Mouse (Mus musculus) heart, embryonic 12.5 days (tissue): ENCODE measurements around the gene Slc25a10. TPM values are rescaled to one million over a fixed set of nuclear protein-coding genes. Genes with fewer than 3 reads are reported as not detected.
"Not testable (repeated sequence)": the region's sequence is repeated elsewhere in the genome, so short reads cannot be mapped to it uniquely, and the experiment has no call there.

Source experiments
- ATAC-seq: fragments of 200-750 bp; cut with Nextera tagmentation; 2 replicates; pipeline ENCODE4 v1.8.0; 2017; ENCODE audit warnings: moderate TSS enrichment, moderate library complexity; ENCODE audit not compliant: insufficient number of reproducible peaks, low FRiP score
- H3K27ac ChIP-seq: fragments of 300-500 bp; sonication (generic); 2 replicates; pipeline ENCODE4 v1.5.1; 2016; ENCODE audit warnings: mild to moderate bottlenecking, moderate library complexity; ENCODE audit not compliant: poor library complexity, severe bottlenecking
- H3K27me3 ChIP-seq: fragments of 300-500 bp; sonication (generic); replicated peaks from 2 replicates; pipeline ENCODE4 v1.6.1; 2016; ENCODE audit warnings: mild to moderate bottlenecking, moderate library complexity
- H3K36me3 ChIP-seq: fragments of 300-500 bp; sonication (generic); 2 replicates; pipeline ENCODE4 v1.6.1; 2016; ENCODE audit warnings: mild to moderate bottlenecking, moderate library complexity
- H3K4me1 ChIP-seq: fragments of 300-500 bp; sonication (generic); replicated peaks from 2 replicates; pipeline ENCODE4 v1.6.1; 2016; ENCODE audit warnings: mild to moderate bottlenecking
- H3K4me2 ChIP-seq: fragments of 300-500 bp; sonication (generic); 2 replicates; pipeline ENCODE4 v1.6.1; 2016; ENCODE audit warnings: mild to moderate bottlenecking, moderate library complexity
- H3K4me3 ChIP-seq: fragments of 300-500 bp; sonication (generic); 2 replicates; pipeline ENCODE4 v1.5.1; 2016; ENCODE audit warnings: mild to moderate bottlenecking
- H3K9ac ChIP-seq: fragments of 300-500 bp; sonication (generic); 2 replicates; pipeline ENCODE4 v1.6.1; 2016; ENCODE audit warnings: mild to moderate bottlenecking, moderate library complexity
- H3K9me3 ChIP-seq: fragments of 300-500 bp; sonication (generic); replicated peaks from 2 replicates; pipeline ENCODE4 v1.6.1; 2016; ENCODE audit warnings: mild to moderate bottlenecking, moderate library complexity
- WGBS: fragments of 180-500 bp; shearing (Covaris S2); methylation state at CpG from one replicate; pipeline ENCODE4 v1.1.7; 2016; 5-methylcytosine and 5-hydroxymethylcytosine counted together
- polyA plus RNA-seq: library from polyadenylated mRNA; unstranded; fragments of >200 nt; fragmentation: Nextera tagmentation; extraction: Ambion mirVana; gene quantifications from 2 replicates; pipeline ENCODE4 v1.2.1, GENCODE M21; 2016

Slc25a10 gene
- polyA plus RNA-seq, 1 experiment from 2014 or later = 46.2 TPM

DNA sequence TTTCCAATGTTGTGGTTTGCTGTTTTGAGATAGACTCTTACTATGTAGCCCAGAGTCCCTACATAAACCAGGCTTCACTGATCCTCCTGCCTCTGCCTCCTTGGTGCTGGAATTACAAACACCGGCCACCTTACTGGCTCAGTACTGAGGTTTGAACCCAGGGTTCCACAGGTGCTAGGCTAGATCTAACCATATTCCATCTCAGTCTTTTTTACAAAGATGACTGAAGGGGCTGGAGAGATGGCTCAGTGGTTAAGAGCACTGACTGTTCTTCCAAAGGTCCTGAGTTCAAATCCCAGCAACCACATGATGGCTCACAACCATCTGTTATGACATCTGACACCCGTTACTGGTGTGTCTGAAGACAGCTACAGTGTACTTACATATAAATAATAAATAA, 22.6 kb downstream of the Slc25a10 start:
- not testable (repeated sequence) for ATAC-seq, H3K4me3 ChIP-seq, H3K27ac ChIP-seq, H3K9ac ChIP-seq, H3K4me2 ChIP-seq, H3K9me3 ChIP-seq, H3K36me3 ChIP-seq, H3K27me3 ChIP-seq
- WGBS = 86% methylated on average over 2 of the region's 2 CpGs
- peaks cover 23% of the 10 kb centered on the region for H3K4me1 ChIP-seq

DNA sequence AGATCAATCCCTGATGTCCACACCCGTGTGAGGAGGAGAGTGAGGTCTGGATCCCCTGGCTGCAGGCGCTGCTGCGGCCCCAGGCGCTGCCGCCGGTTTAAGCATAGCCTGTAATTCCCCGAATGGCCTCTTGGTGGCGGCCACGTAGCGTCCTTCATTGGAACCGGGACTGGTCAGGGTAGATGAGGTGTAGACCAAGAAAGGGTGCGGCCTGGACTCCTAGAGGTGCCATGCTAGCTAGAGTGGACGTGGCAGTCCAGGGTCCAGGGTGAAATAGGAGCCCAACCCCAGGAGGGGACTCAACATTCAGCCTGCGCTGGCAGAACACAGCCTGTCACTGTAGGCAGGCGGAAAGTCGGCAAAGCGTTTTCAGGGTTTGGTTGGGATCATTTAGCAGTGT, 24.0 kb downstream of the Slc25a10 start:
- H3K9ac ChIP-seq = no peak overlapping the region
- H3K4me1 ChIP-seq = peaks cover 25% of the 10 kb centered on the region
- no peaks in the 10 kb centered on the region for H3K9me3 ChIP-seq
- 17% methylated on average over 17 of the region's 17 CpGs for WGBS
- no peaks in the 10 kb centered on the region for H3K36me3 ChIP-seq
- H3K27ac ChIP-seq = no peak overlapping the region
- H3K4me2 ChIP-seq = no peak overlapping the region
- H3K27me3 ChIP-seq = no peaks in the 10 kb centered on the region
- peak; percentile 59 for ATAC-seq
- H3K4me3 ChIP-seq = no peak overlapping the region

DNA sequence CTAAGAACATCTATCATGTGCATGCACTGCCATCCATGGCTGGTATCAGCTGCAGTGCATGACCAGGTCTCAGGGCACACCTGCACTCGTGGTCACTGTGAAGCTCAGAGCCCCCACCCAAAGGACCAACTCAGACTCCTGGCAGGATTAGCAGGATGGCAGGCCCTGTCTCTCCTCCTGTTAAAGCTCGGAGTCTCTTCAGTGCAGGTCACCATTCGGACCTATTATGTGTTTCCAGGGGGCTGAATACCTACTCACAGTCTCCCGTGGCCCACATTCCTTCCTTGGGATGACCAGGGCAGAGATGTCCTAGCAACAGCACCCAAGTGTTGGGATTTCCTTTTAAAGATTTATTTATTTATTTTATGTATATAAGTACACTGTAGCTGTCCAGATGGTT, 25.5 kb downstream of the Slc25a10 start:
- Histone ChIP-seq H3K4me3 (no peak overlapping the region), H3K27ac (no peak overlapping the region), H3K9ac (no peak overlapping the region), H3K4me2 (no peak overlapping the region), H3K4me1 (peaks cover 30% of the 10 kb centered on the region), H3K36me3 (no peaks in the 10 kb centered on the region), H3K9me3 (no peaks in the 10 kb centered on the region), H3K27me3 (no peaks in the 10 kb centered on the region)
- WGBS = 74% methylated on average over 4 of the region's 4 CpGs
- no peak for ATAC-seq

DNA sequence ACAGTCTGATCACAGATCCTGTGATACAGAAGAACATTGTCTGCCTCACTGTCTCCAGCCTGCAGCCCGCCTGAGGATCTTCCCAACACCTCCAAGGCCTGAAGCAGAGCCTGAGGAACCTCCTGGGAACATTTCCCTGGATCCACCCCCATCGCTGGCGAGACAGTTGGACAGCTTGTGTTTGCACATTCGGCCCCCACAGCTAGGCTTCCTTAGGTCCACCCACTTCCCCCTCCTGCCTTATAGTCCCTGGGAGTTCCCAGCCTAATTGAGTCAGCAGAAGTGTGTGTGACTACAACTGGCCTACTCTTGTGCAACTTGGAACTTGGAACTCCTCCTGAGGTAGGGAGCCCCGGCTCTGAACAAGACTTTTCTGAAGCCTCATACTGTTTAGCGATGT, 26.4 kb downstream of the Slc25a10 start:
- 66% methylated on average over 6 of the region's 6 CpGs for WGBS
- H3K9me3 ChIP-seq = no peaks in the 10 kb centered on the region
- no peaks in the 10 kb centered on the region for H3K27me3 ChIP-seq
- H3K9ac ChIP-seq = no peak overlapping the region
- peaks cover 30% of the 10 kb centered on the region for H3K4me1 ChIP-seq
- ATAC-seq = no peak
- no peaks in the 10 kb centered on the region for H3K36me3 ChIP-seq
- H3K4me2 ChIP-seq = no peak overlapping the region
- no peak overlapping the region for H3K27ac ChIP-seq
- H3K4me3 ChIP-seq = no peak overlapping the region

DNA sequence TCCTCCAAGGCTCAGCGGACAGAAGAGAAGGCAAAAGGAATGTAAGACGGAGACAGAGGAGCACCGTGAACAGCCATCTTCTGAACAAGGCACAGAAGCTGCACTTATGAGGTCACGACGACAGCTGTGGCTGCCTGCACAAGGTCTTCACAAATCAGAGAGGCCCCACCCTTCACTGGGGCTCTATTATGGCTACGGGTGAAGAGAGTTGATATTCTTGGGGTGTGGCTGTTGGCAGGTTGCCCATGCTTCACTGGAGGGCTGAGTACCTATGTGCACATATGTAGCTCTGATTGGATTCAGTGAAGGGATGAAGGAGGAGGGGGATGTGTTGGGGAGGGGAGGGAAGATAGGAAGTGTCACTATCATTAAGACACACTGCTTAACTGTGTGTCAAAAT, 26.9 kb downstream of the Slc25a10 start:
- Histone ChIP-seq H3K9me3 (no peaks in the 10 kb centered on the region), H3K4me2 (no peak overlapping the region), H3K36me3 (no peaks in the 10 kb centered on the region), H3K27me3 (no peaks in the 10 kb centered on the region), H3K27ac (no peak overlapping the region), H3K4me1 (peaks cover 30% of the 10 kb centered on the region), H3K9ac (no peak overlapping the region), H3K4me3 (no peak overlapping the region)
- no peak; the same call in 1 of the 2 replicates for ATAC-seq
- 64% methylated on average over 6 of the region's 6 CpGs for WGBS

DNA sequence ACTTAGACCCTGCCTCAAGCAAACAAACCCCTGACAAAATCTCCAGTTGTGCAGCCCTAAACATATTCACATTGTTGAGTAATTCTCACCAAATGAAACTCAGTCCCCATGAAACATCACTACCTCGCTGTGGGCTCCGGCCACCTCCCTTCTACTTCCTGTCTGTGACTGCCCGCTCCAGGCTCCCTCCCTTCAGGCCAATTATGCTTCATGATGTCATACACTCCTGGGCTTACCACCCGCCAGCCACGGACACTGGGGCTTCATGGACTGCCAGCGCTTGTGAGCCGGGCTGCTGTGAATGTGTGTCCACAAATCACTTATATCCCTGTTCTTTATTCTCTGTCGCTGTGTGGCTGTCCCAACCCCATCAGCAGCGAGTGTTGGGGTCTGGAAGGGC, 28.1 kb downstream of the Slc25a10 start:
- H3K4me2 ChIP-seq = peak overlapping the region; percentile 31
- H3K27me3 ChIP-seq = no peaks in the 10 kb centered on the region
- H3K27ac ChIP-seq = peak overlapping the region; percentile 44; the same call in 1 of the 2 replicates
- peak overlapping the region; percentile 3; the same call in 1 of the 2 replicates for H3K4me3 ChIP-seq
- H3K36me3 ChIP-seq = no peaks in the 10 kb centered on the region
- ATAC-seq = no peak
- no peaks in the 10 kb centered on the region for H3K9me3 ChIP-seq
- peaks cover 30% of the 10 kb centered on the region for H3K4me1 ChIP-seq
- WGBS = 37% methylated on average over 9 of the region's 9 CpGs
- H3K9ac ChIP-seq = peak overlapping the region; percentile 19; the same call in 1 of the 2 replicates

DNA sequence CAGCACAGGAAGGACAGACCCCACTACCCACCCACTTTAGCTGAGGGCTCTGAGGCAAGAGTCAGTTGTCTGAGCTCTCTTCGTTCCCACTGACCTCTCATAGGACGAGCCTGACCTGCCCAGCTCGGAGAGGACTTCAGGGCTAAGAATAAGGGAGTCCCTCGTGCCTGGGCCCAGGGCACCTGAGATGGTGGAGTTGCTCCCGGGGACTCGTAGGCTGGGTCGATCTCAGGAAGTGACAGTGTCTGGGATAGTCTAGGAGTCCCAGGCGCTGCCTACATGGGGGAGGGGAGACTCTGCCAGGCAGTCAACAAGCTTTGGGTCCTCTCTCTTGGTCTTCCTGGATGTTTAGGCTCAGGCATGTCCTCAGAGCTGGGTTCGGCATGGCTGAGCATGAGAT, 28.9 kb downstream of the Slc25a10 start:
- H3K36me3 ChIP-seq = no peaks in the 10 kb centered on the region
- H3K9me3 ChIP-seq = no peaks in the 10 kb centered on the region
- no peak overlapping the region for H3K4me3 ChIP-seq
- WGBS = 71% methylated on average over 9 of the region's 9 CpGs
- H3K27ac ChIP-seq = 0 out of 2 replicates have a peak overlapping the region, but pooled peaks have one; percentile 44
- H3K9ac ChIP-seq = no peak overlapping the region
- H3K4me2 ChIP-seq = no peak overlapping the region
- no peaks in the 10 kb centered on the region for H3K27me3 ChIP-seq
- no peak for ATAC-seq
- peaks cover 30% of the 10 kb centered on the region for H3K4me1 ChIP-seq

DNA sequence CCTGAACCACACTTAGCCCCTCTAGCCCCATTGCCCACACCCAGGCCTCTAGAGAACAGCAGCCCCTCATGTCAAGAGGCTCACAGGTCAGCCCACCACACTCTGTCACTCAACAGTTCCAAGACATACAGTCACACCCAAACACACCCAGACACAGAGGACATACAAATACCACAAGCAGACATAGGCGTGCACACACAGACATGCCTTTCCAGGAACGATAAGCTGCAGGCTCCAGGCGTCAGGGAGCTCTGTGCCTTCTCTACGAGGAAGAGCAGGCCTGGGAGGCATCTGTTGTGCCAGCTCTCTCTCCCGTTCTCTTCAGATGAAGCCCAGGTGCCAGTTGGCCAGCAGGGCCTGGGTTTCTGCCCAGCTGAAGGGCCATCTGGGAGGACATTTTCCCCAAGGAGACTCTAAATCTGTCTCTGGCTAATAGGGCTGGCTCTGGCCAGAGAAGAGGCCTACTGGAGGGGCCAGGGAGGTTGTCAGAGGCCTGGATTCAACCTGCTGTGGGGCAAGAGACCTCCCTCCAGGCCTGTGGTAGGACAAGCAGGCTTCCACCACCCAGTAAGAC, 29.4 kb downstream of the Slc25a10 start:
- Histone ChIP-seq H3K27me3 (no peaks in the 10 kb centered on the region), H3K4me1 (peaks cover 30% of the 10 kb centered on the region), H3K36me3 (no peaks in the 10 kb centered on the region), H3K27ac (no peak overlapping the region), H3K9me3 (no peaks in the 10 kb centered on the region), H3K9ac (0 out of 2 replicates have a peak overlapping the region, but pooled peaks have one; percentile 37), H3K4me3 (no peak overlapping the region), H3K4me2 (no peak overlapping the region)
- ATAC-seq = no peak
- WGBS = 61% methylated on average over 5 of the region's 5 CpGs

DNA sequence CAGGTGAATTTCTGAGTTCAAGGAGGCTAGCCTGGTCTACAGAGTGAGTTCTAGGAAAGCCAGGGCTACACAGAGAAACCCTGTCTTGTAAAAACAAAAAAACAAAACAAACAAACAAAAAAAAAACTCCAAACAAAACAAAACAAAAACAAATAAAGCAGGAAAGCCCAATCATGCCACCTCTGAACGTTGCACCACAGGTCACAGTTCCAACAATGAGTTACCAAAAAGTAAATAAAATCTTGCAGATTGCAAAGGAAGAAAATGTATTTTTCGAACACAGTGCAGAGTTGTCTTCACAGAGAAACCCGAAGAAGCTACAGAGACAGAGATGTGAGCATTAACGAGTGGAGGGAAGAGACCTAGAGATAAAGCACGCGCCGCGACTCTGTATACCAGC, 30.9 kb downstream of the Slc25a10 start:
- peaks cover 30% of the 10 kb centered on the region for H3K4me1 ChIP-seq
- no peak overlapping the region for H3K27ac ChIP-seq
- no peak overlapping the region for H3K4me3 ChIP-seq
- H3K36me3 ChIP-seq = no peaks in the 10 kb centered on the region
- H3K27me3 ChIP-seq = peaks cover 3% of the 10 kb centered on the region; the same call in 1 of the 2 replicates
- WGBS = 80% methylated on average over 8 of the region's 8 CpGs
- no peak overlapping the region for H3K9ac ChIP-seq
- H3K9me3 ChIP-seq = no peaks in the 10 kb centered on the region
- H3K4me2 ChIP-seq = no peak overlapping the region
- no peak for ATAC-seq

DNA sequence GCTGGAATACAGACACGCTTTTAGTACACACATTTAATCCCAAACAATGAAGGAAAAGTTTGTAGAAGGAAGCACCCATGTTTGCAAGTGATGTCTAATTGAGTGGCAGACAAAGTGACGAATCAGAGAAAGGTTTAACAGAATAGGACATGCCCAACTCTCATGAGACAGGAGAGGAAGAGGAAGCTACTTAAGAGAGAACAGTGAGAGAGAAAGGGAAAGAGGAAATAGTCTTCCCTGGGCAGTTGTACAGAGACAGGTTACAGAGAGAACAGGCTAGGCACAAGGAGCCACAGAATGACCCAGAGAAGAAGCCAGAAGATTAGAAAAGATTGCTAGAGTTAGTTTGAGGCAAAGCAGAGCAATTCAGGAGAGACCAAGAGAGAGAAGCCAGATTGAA, 34.3 kb downstream of the Slc25a10 start:
- ATAC-seq = no peak
- Histone ChIP-seq H3K9me3 (no peaks in the 10 kb centered on the region), H3K4me2 (no peak overlapping the region), H3K27me3 (peaks cover 37% of the 10 kb centered on the region), H3K36me3 (no peaks in the 10 kb centered on the region), H3K4me3 (no peak overlapping the region), H3K27ac (no peak overlapping the region), H3K9ac (no peak overlapping the region), H3K4me1 (peaks cover 14% of the 10 kb centered on the region)
- 71% methylated on average over 2 of the region's 2 CpGs for WGBS

DNA sequence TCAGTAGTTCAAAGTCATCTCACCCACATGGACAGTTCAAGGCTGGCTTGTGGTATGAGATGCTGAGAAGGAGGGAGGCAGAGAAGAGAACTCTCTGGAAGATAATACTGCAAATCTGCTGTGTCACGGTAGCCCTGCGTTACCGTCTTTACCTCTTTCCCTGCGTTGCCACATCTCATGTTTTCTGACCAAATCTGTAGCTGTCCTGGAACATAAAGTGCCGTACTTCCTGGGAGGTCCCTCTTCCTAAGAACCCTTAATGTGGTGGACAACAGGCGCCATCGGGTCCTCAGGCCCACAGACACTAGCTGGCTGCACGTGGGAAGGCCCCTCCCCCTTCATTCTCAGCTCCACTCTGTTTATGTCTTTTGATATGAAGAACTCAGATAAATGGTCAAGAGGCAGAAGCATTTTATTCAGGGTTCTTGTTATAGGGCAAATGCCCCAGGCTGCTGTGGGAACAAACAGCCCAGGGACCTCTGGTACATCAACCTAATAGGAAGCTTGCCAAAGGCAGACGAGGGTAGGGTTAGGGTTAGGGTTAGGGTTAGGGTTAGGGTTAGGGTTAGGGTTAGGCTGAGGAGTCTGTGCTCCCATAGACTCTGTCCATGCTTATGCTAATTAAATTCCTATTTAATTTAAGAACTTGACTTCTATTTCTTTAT, 36.2 kb downstream of the Slc25a10 start:
- Histone ChIP-seq H3K36me3 (no peaks in the 10 kb centered on the region), H3K9ac (no peak overlapping the region), H3K4me3 (no peak overlapping the region), H3K9me3 (no peaks in the 10 kb centered on the region), H3K27ac (no peak overlapping the region), H3K4me2 (no peak overlapping the region), H3K27me3 (peaks cover 55% of the 10 kb centered on the region), H3K4me1 (peaks cover 16% of the 10 kb centered on the region)
- 68% methylated on average over 9 of the region's 9 CpGs for WGBS
- ATAC-seq = no peak

DNA sequence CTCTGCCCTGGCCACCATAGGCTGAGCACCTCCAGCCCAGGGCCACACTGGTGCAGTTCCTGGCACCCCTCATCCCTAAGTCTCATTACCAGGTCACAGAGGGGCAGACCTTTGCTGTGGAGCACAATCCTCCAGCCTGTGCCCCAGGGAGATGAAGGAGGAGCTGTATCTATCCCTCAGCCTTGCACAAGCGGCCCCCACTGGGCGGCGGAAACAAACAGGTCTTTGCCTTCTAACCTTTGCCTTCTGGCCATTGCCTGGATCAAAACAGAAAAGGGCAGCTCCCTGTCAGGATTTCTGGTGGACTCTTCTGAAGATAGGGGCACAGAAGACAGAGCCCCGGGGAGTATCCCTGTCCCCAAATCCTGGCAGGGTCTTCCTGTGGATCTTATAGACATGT, 37.3 kb downstream of the Slc25a10 start:
- Histone ChIP-seq H3K4me3 (no peak overlapping the region), H3K4me2 (no peak overlapping the region), H3K27me3 (peaks cover 66% of the 10 kb centered on the region), H3K9ac (no peak overlapping the region), H3K9me3 (no peaks in the 10 kb centered on the region), H3K27ac (no peak overlapping the region), H3K4me1 (peaks cover 16% of the 10 kb centered on the region), H3K36me3 (no peaks in the 10 kb centered on the region)
- 63% methylated on average over 4 of the region's 4 CpGs for WGBS
- no peak for ATAC-seq
